Mouse (Mus musculus): ENCODE results near the gene Ndufab1.

The Ndufab1 gene

DNA sequence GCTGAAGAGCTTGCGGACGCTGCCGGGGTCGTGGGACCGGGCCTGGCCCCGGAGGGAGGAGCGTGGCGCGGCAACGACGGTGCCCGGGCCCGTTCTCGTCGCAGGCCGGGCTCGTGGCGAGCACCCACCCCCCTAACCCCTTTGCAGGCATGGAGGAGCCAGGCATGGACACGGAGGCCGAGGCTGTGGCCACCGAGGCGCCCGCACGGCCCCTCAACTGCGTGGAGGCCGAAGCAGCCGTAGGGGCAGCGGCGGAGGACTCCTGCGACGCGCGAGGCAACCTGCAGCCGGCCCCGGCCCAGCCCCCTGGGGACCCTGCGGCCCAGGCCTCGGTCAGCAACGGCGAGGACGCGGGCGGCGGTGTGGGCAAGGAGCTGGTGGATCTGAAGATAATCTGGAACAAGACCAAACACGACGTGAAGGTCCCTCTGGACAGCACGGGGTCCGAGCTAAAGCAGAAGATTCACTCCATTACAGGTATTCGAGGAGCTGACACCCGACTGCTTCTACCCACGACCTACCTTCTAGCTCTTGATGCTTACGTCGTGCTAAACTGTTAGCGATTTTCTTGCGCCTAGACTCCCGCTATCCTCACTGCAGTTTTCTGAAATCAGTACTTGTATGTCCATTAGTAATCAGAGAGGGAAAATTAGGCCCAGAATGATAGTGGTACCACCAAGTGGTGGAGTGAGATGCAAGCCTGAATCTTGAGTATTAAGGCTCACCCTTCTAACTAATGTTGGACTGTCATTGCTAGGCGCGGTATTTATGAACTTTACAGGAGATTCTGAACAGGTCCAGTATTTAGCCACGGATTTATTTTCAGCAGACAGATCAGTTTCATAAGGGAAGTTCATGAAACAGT is 33.9 kb downstream of the Ndufab1 start:
- DNase-seq (ENCODE audit: low spot score): peak; percentile 50

- DNase-seq (ENCODE audit: low spot score): peak; percentile 96
These were observed 34.7 kb downstream of the Ndufab1 start, which contains the start of the genes Ubfd1 and Ears2 for GRCm38 (mm10) chr7:122066945-122067516. Gene Ubfd1, plus strand, starts transcription at chr7:122067175. Gene Ears2, minus strand, starts transcription at chr7:122067263.

DNA sequence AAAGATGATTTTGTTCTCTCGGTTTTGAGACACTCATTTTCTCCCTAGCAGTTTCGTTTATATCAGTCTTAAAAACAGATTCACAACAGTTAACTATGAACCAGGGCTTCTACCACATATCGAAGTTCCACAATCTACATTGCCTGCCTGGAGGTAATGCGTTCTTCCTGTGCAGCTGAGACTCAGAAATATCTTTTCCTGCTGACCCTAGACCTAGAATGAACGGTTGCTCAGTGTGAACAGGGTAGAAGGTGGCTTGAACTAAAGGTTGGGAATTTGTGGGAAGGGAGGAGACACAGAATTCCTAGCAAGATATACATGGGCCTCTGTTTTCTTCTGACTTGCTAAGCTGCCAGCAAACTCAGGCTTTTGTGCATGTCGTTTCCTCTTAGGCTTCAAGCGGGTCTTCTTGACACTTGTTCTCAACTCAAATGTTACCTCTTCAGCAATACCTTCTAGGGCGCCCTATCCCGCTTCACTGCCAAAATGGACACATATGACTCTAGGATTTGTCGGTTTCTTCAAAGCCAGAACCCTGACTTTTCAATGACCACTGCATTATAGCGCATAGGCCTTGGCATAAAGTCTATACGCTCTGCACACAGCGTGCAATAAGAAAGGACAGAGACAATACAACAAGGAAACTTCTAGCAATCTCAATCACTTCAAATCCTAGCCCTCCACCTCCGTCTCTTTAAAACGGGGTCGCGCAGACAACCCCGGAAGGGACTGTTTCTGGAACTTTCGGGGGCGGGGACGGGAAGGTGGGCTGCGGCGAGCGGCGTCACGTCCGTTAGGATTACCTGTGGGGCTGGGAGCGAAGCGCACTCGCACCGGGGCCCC is 35.4 kb downstream of the Ndufab1 start:
- peak; percentile 70 for DNase-seq (ENCODE audit: low spot score)

DNA sequence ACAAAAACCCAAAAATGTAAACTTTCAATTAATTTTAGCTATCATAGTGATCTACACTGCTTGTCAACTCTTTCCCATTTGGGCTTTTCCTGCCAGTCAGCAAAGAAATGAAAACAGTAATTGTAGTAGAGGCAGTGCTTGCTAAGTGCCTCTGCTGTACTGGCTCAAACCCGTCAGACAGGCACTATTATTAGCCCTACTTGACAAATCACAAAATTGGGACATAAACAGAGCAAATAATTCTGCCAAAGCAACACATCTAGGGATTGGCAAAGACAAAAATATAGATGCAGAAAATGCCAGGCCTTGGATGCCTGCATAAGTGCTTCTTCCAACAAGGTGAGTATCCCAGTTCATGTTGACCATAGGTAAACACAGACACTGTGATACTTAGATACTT is 36.0 kb downstream of the Ndufab1 start:
- peak; percentile 76 for DNase-seq (ENCODE audit: low spot score)

- no peak for DNase-seq (ENCODE audit: low spot score)
These were observed 45.1 kb downstream of the Ndufab1 start for GRCm38 (mm10) chr7:122056633-122057032.

- DNase-seq (ENCODE audit: low spot score): no peak
These were observed 50.9 kb downstream of the Ndufab1 start for GRCm38 (mm10) chr7:122050834-122051233.

GRCm38 (mm10) chr7:122048191-122048590 is 53.5 kb downstream of the Ndufab1 start:
- no peak for DNase-seq (ENCODE audit: low spot score)

GRCm38 (mm10) chr7:122046813-122047212 is 54.9 kb downstream of the Ndufab1 start:
- DNase-seq (ENCODE audit: low spot score): no peak

GRCm38 (mm10) chr7:122045711-122046110 is 56.0 kb downstream of the Ndufab1 start:
- DNase-seq (ENCODE audit: low spot score): no peak

GRCm38 (mm10) chr7:122045181-122045634 is 56.5 kb downstream of the Ndufab1 start:
- no peak for DNase-seq (ENCODE audit: low spot score)

- DNase-seq (ENCODE audit: low spot score): no peak
These were observed 57.6 kb downstream of the Ndufab1 start for GRCm38 (mm10) chr7:122044106-122044505.

Measured in adipocyte (in vitro differentiated cells).